Mouse (Mus musculus) stomach, postnatal 0 days (tissue): ENCODE results near the gene Gm10160.

Source experiments
- CTCF ChIP-seq: IDR thresholded peaks from 2 replicates; pipeline ENCODE4 v1.5.1; 2016; ENCODE audit warnings: antibody characterized with exemption, low read depth, mild to moderate bottlenecking, moderate library complexity
- EP300 ChIP-seq: optimal IDR thresholded peaks from 2 replicates; pipeline ENCODE3; 2016; ENCODE audit warnings: antibody characterized with exemption

- TF ChIP-seq CTCF, result no peak
- TF ChIP-seq EP300, result no peak
Observed at GRCm38 (mm10) chr7:81844801-81845200, 10.8 kb downstream of the Gm10160 start.
